Mouse (Mus musculus) liver, embryonic 14.5 days (tissue): ENCODE results near the gene Rab3il1. TPM values are rescaled to one million over a fixed set of nuclear protein-coding genes. Genes with fewer than 3 reads are reported as not detected.
A peak's percentile ranks its signal among the peaks of the same experiment; 100 is the strongest.

Experiments
- ATAC-seq: fragments of 200-750 bp; cut with Nextera tagmentation; 2 replicates; pipeline ENCODE4 v1.8.0; 2017; ENCODE audit warnings: moderate number of reproducible peaks, mild to moderate bottlenecking, moderate library complexity; ENCODE audit not compliant: insufficient read depth
- DNase-seq, 3 experiments: peaks; one replicate each; pipeline ENCODE4 v3.0.0-alpha.2; 2012 to 2013; ENCODE audit warnings: low read depth in 3 of 3, low spot score in 3 of 3
- H3K27ac ChIP-seq: fragments of 300-500 bp; sonication (generic); 2 replicates; pipeline ENCODE4 v1.5.1; 2014; ENCODE audit warnings: moderate library complexity, mild to moderate bottlenecking, control low read depth, inconsistent platforms
- H3K27me3 ChIP-seq: fragments of 300-500 bp; sonication (generic); 2 replicates; pipeline ENCODE4 v1.6.1; 2014; ENCODE audit warnings: mild to moderate bottlenecking, low read length, moderate library complexity; ENCODE audit not compliant: control insufficient read depth, insufficient read depth
- H3K36me3 ChIP-seq: fragments of 300-500 bp; sonication (generic); replicated peaks from 2 replicates; pipeline ENCODE4 v1.6.1; 2014; ENCODE audit warnings: low read depth; ENCODE audit not compliant: control insufficient read depth, insufficient read depth
- H3K4me1 ChIP-seq, 2 experiments: fragments of 200-500 bp in 1 of 2; fragments of 300-500 bp in 1 of 2; sonication (generic) in 1 of 2; replicated peaks; 2 replicates each; pipeline ENCODE4 v1.6.1; 2012 to 2014; ENCODE audit warnings: antibody characterized with exemption in 1 of 2, inconsistent platforms in 1 of 2, low read length in 1 of 2; ENCODE audit not compliant: control insufficient read depth in 2 of 2, insufficient read depth in 2 of 2
- H3K4me2 ChIP-seq: fragments of 300-500 bp; sonication (generic); 2 replicates; pipeline ENCODE4 v1.6.1; 2014; ENCODE audit warnings: low read depth, mild to moderate bottlenecking, control low read depth, moderate library complexity
- H3K4me3 ChIP-seq, 2 experiments: fragments of 200-500 bp in 1 of 2; fragments of 300-500 bp in 1 of 2; sonication (generic) in 1 of 2; 2 replicates each; pipeline ENCODE4 v1.5.1; 2012 to 2014; ENCODE audit warnings: low read depth in 2 of 2, low read length in 2 of 2, mild to moderate bottlenecking in 2 of 2, control low read depth in 1 of 2, inconsistent platforms in 1 of 2, moderate library complexity in 1 of 2; ENCODE audit not compliant: insufficient read depth in 1 of 2
- H3K9ac ChIP-seq: fragments of 300-500 bp; sonication (generic); replicated peaks from 2 replicates; pipeline ENCODE4 v1.6.1; 2014; ENCODE audit warnings: mild to moderate bottlenecking, control low read depth, moderate library complexity
- H3K9me3 ChIP-seq: fragments of 300-500 bp; sonication (generic); 2 replicates; pipeline ENCODE4 v1.6.1; 2016; ENCODE audit warnings: low read length, mixed read lengths; ENCODE audit not compliant: control insufficient read depth
- CTCF ChIP-seq: IDR thresholded peaks from 2 replicates; pipeline ENCODE4 v1.5.1; 2016; ENCODE audit warnings: antibody characterized with exemption, low read depth, control low read depth
- EP300 ChIP-seq: IDR thresholded peaks from 2 replicates; pipeline ENCODE4 v1.6.1; 2016; ENCODE audit warnings: antibody characterized with exemption, low read depth
- whole genome bisulfite sequencing: fragments of 180-500 bp; shearing (Covaris S2); extraction: QIAGEN DNeasy Blood & Tissue Kit; methylation state at CpG from one replicate; pipeline ENCODE4 v1.1.7; 2014; ENCODE audit not compliant: insufficient replicate concordance; 5-methylcytosine and 5-hydroxymethylcytosine counted together
- polyA plus RNA-seq, 2 experiments: library from polyadenylated mRNA; depleted of rRNA in 1 of 2; stranded (reverse) in 1 of 2; unstranded in 1 of 2; fragments of >200 nt; fragmentation: Nextera tagmentation in 1 of 2; extraction: Ambion mirVana in 1 of 2; gene quantifications; 2 replicates each; pipeline versions ENCODE4 v1.2.1 to v1.2.3; 2012 to 2014

The Rab3il1 gene
- polyA plus RNA-seq, 2 experiments = 122 to 240 TPM

DNA sequence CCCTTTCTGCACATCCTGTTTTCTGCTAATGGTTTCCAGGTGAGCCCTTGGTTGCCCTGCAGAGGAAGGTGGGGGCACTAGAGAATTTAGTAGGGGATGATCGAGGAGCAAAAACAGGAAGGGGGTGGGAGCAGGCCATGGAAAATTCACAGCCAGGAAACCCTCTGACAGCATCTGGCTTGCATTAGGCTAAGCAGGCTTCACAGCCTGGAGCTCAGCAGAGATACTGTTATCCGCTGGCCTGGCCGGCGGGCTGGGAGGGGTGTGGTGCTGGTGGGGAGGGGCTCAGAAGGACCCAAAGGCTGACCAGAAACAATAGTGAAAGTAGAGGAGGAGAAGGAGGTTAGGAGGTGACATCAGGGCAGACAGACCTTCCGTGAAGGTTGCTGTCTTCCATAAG lies 12.4 kb downstream of the Rab3il1 start:
- Histone ChIP-seq H3K9ac (peak overlapping the region; percentile 100), H3K9me3 (no peaks in the 10 kb centered on the region), H3K4me2 (peak overlapping the region; percentile 100), H3K27ac (peak overlapping the region; percentile 99), H3K4me3 (peak overlapping the region; percentile 81 to 96), H3K27me3 (no peaks in the 10 kb centered on the region), H3K4me1 (peaks cover 32 to 54% of the 10 kb centered on the region in 2 experiments), H3K36me3 (peaks cover 8% of the 10 kb centered on the region)
- DNase-seq (no peak), ATAC-seq (peak; percentile 29)
- no peak for TF ChIP-seq CTCF
- WGBS = 23% methylated on average over 5 of the region's 5 CpGs

GRCm38 (mm10) chr19:10014824-10015223 lies 13.4 kb downstream of the Rab3il1 start:
- Histone ChIP-seq H3K27ac (peak overlapping the region; percentile 99), H3K27me3 (no peaks in the 10 kb centered on the region), H3K36me3 (peaks cover 17% of the 10 kb centered on the region), H3K4me3 (peak overlapping the region; percentile 81 to 96), H3K9me3 (no peaks in the 10 kb centered on the region), H3K9ac (peak overlapping the region; percentile 100), H3K4me2 (peak overlapping the region; percentile 100), H3K4me1 (peaks cover 36 to 59% of the 10 kb centered on the region in 2 experiments)
- DNase-seq (peak; percentile 89 to 90 (median 89)), ATAC-seq (peak; percentile 78)
- TF ChIP-seq EP300 = peak; percentile 89
- TF ChIP-seq CTCF = peak; percentile 67
- WGBS = 8% methylated on average over 13 of the region's 13 CpGs

GRCm38 (mm10) chr19:10015442-10015841 lies 14.0 kb downstream of the Rab3il1 start:
- H3K4me1 ChIP-seq = peaks cover 34 to 60% of the 10 kb centered on the region in 2 experiments
- TF ChIP-seq CTCF = no peak
- DNase-seq = no peak
- H3K4me2 ChIP-seq = peak overlapping the region; percentile 100
- H3K4me3 ChIP-seq = peak overlapping the region; percentile 81 to 96
- WGBS = 16% methylated on average over 4 of the region's 4 CpGs
- H3K9me3 ChIP-seq = no peaks in the 10 kb centered on the region
- no peaks in the 10 kb centered on the region for H3K27me3 ChIP-seq
- H3K9ac ChIP-seq = peak overlapping the region; percentile 100
- peaks cover 20% of the 10 kb centered on the region for H3K36me3 ChIP-seq
- no peak for ATAC-seq
- peak overlapping the region; percentile 99 for H3K27ac ChIP-seq

DNA sequence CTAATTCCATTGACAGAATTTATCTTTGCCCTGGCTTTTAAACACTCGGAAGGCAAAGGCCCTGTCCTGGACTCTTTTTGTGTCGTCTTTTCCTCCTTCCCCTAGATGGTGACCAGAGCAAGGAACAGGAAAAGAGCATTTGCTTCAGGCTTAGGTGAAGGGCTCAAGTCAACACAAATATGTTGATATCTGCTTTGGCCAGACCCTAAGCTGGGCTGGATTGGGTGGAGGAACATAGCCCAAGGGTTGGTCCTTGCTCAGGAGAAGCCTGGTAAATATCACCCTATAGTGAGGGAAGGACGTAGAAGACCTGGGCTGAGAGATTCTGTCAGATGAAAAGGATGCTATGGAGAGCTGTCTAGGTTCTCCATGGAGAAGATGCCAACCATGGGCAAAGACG lies 14.7 kb downstream of the Rab3il1 start:
- TF ChIP-seq EP300 (peak; percentile 56; the same call in 1 of the 2 replicates), CTCF (no peak)
- Histone ChIP-seq H3K4me1 (peaks cover 32 to 62% of the 10 kb centered on the region in 2 experiments), H3K27me3 (no peaks in the 10 kb centered on the region), H3K9ac (peak overlapping the region; percentile 100), H3K4me3 (peak overlapping the region; percentile 81 to 96), H3K27ac (peak overlapping the region; percentile 99), H3K36me3 (peaks cover 27% of the 10 kb centered on the region), H3K4me2 (peak overlapping the region; percentile 100), H3K9me3 (no peaks in the 10 kb centered on the region)
- 34% methylated on average over 4 of the region's 4 CpGs for WGBS
- peak in 1 of 3 experiments; percentile 62 for DNase-seq
- peak; percentile 33 for ATAC-seq

GRCm38 (mm10) chr19:10017637-10018526 lies 16.4 kb downstream of the Rab3il1 start:
- H3K36me3 ChIP-seq = peaks cover 31% of the 10 kb centered on the region
- peak overlapping the region; percentile 100 for H3K9ac ChIP-seq
- TF ChIP-seq CTCF (0 out of 2 replicates have a peak, but pooled peaks have one; percentile 2), EP300 (no peak)
- peak; percentile 80 for ATAC-seq
- peak; percentile 86 to 88 (median 88) for DNase-seq
- 4% methylated on average over 44 of the region's 44 CpGs for WGBS
- H3K4me3 ChIP-seq = peak overlapping the region; percentile 81 to 96
- no peaks in the 10 kb centered on the region for H3K9me3 ChIP-seq
- H3K27ac ChIP-seq = peak overlapping the region; percentile 99
- peaks cover 35 to 71% of the 10 kb centered on the region in 2 experiments for H3K4me1 ChIP-seq
- no peaks in the 10 kb centered on the region for H3K27me3 ChIP-seq
- H3K4me2 ChIP-seq = peak overlapping the region; percentile 100
